In genomic region chr15:100703913-100704312, GRCm38 (mm10) we compare ENCODE assay signal across 9 mouse cellular contexts. TPM values are rescaled to one million over a fixed set of nuclear protein-coding genes. Genes with fewer than 3 reads are reported as not detected.
DNase-seq lines count a peak whose midpoint lies in the region; ATAC-seq and TF ChIP-seq lines count a peak whose summit lies in the region.
"Had no signal": no experiment of that assay in that cellular context is flagged by ENCODE, and none has a peak within 500 bp of the region (broad histone marks: within the 10 kb centered on the region; RNA-seq: fewer than 3 reads in every experiment).

No protein-coding gene starts in this region.

- peaks cover 29% of the 10 kb centered on the region for H3K4me1 ChIP-seq in kidney, embryonic 15.5 days
- H3K4me1 ChIP-seq in embryonic facial prominence, embryonic 14.5 days (ENCODE audit: control insufficient read depth, insufficient read depth, low read length): peaks cover 5% of the 10 kb centered on the region; the same call in 1 of the 2 replicates
- 0 out of 2 replicates have a peak, but pooled peaks cover 5% of the 10 kb centered on the region for H3K4me1 ChIP-seq in hindbrain, embryonic 14.5 days (replicated peaks; ENCODE audit: control insufficient read depth, insufficient read depth, low read length)
- no peaks in the 10 kb centered on the region; the same call in 1 of the 2 replicates for H3K4me1 ChIP-seq in midbrain, postnatal 0 days (ENCODE audit: insufficient read depth, low read length)

- peak; percentile 41; the same call in 1 of the 2 replicates for ATAC-seq in kidney, embryonic 15.5 days (replicated peaks; ENCODE audit: low FRiP score)
- ATAC-seq in embryonic facial prominence, embryonic 14.5 days (ENCODE audit: low read depth): no peak
- ATAC-seq in hindbrain, embryonic 14.5 days (ENCODE audit: low FRiP score): no peak
- ATAC-seq in midbrain, postnatal 0 days (ENCODE audit: low FRiP score): no peak

- no peaks in the 10 kb centered on the region for H3K36me3 ChIP-seq in kidney, embryonic 15.5 days
- H3K36me3 ChIP-seq in embryonic facial prominence, embryonic 14.5 days (ENCODE audit: control insufficient read depth, insufficient read depth, low read length): no peaks in the 10 kb centered on the region
- no peaks in the 10 kb centered on the region for H3K36me3 ChIP-seq in hindbrain, embryonic 14.5 days (replicated peaks; ENCODE audit: control insufficient read depth, insufficient read depth)
- H3K36me3 ChIP-seq in midbrain, postnatal 0 days (ENCODE audit: insufficient read depth, low read length): no peaks in the 10 kb centered on the region
- H3K36me3 ChIP-seq: G1E had no signal

- no peak for TF ChIP-seq CTCF in midbrain, postnatal 0 days (IDR thresholded peaks at IDR 0.05)

- peaks cover 24% of the 10 kb centered on the region for H3K27me3 ChIP-seq in kidney, embryonic 15.5 days
- peaks cover 11% of the 10 kb centered on the region; the same call in 1 of the 2 replicates for H3K27me3 ChIP-seq in embryonic facial prominence, embryonic 14.5 days (replicated peaks; ENCODE audit: control insufficient read depth, insufficient read depth, low read length)
- peaks cover 13% of the 10 kb centered on the region; the same call in 1 of the 2 replicates for H3K27me3 ChIP-seq in hindbrain, embryonic 14.5 days (ENCODE audit: control insufficient read depth, insufficient read depth, low read length)
- 0 out of 2 replicates have a peak, but pooled peaks cover 6% of the 10 kb centered on the region for H3K27me3 ChIP-seq in midbrain, postnatal 0 days (ENCODE audit: insufficient read depth, low read length)

- no peak overlapping the region for H3K9ac ChIP-seq in kidney, embryonic 15.5 days
- H3K9ac ChIP-seq in embryonic facial prominence, embryonic 14.5 days (ENCODE audit: low read depth, low read length): 0 out of 2 replicates have a peak overlapping the region, but pooled peaks have one; percentile 25
- no peak overlapping the region for H3K9ac ChIP-seq in hindbrain, embryonic 14.5 days
- no peak overlapping the region for H3K9ac ChIP-seq in midbrain, postnatal 0 days (replicated peaks; ENCODE audit: low read length, poor library complexity, severe bottlenecking)

- peak overlapping the region; percentile 53 for H3K4me2 ChIP-seq in kidney, embryonic 15.5 days
- peak overlapping the region; percentile 47 for H3K4me2 ChIP-seq in embryonic facial prominence, embryonic 14.5 days (ENCODE audit: low read depth, low read length)
- H3K4me2 ChIP-seq in hindbrain, embryonic 14.5 days (replicated peaks): peak overlapping the region; percentile 32
- peak overlapping the region; percentile 20 for H3K4me2 ChIP-seq in midbrain, postnatal 0 days (ENCODE audit: low read depth, low read length, poor library complexity, severe bottlenecking)

- no peak for DNase-seq in kidney, adult 11 months
- no peak for DNase-seq in embryonic facial prominence, embryonic 14.5 days (ENCODE audit: low spot score)
- no peak for DNase-seq in hindbrain, embryonic 14.5 days (ENCODE audit: low spot score)
- DNase-seq in midbrain, postnatal 0 days (ENCODE audit: low spot score): no peak
- no peak for DNase-seq in left cerebral cortex, adult 11 months (ENCODE audit: low spot score)
- DNase-seq in ovary, postnatal 14 days (ENCODE audit: low spot score): no peak
- DNase-seq: cerebellum, postnatal 14 days had no signal

- no peak overlapping the region for H3K27ac ChIP-seq in kidney, embryonic 15.5 days
- no peak overlapping the region for H3K27ac ChIP-seq in embryonic facial prominence, embryonic 14.5 days (replicated peaks; ENCODE audit: low read depth, low read length)
- H3K27ac ChIP-seq in hindbrain, embryonic 14.5 days: no peak overlapping the region
- H3K27ac ChIP-seq in midbrain, postnatal 0 days (ENCODE audit: low read depth, low read length): no peak overlapping the region

- H3K9me3 ChIP-seq in kidney, embryonic 15.5 days (replicated peaks): no peaks in the 10 kb centered on the region
- no peaks in the 10 kb centered on the region for H3K9me3 ChIP-seq in embryonic facial prominence, embryonic 14.5 days (ENCODE audit: control insufficient read depth, low read length)
- H3K9me3 ChIP-seq in hindbrain, embryonic 14.5 days (ENCODE audit: control insufficient read depth, low read length): no peaks in the 10 kb centered on the region
- no peaks in the 10 kb centered on the region for H3K9me3 ChIP-seq in midbrain, postnatal 0 days (ENCODE audit: low read length)
- H3K9me3 ChIP-seq: G1E had no signal

- 4% methylated on average over 17 of the region's 17 CpGs for WGBS in kidney, embryonic 15.5 days
- WGBS in embryonic facial prominence, embryonic 14.5 days: 6% methylated on average over 17 of the region's 17 CpGs
- WGBS in hindbrain, embryonic 14.5 days: 13% methylated on average over 17 of the region's 17 CpGs
- 10% methylated on average over 17 of the region's 17 CpGs for WGBS in midbrain, postnatal 0 days

- H3K4me3 ChIP-seq in kidney, embryonic 15.5 days (replicated peaks): peak overlapping the region; percentile 22
- peak overlapping the region; percentile 11; the same call in 1 of the 2 replicates for H3K4me3 ChIP-seq in embryonic facial prominence, embryonic 14.5 days (ENCODE audit: low read depth, low read length)
- no peak overlapping the region for H3K4me3 ChIP-seq in hindbrain, embryonic 14.5 days (replicated peaks; ENCODE audit: low read length)
- H3K4me3 ChIP-seq in midbrain, postnatal 0 days (ENCODE audit: low read depth, low read length): no peak overlapping the region

RNA-seq across cellular contexts. Expression of gene Cela1, which starts 16.2 kb away (rescaled TPM):
- polyA plus RNA-seq in kidney, embryonic 15.5 days (2015; fragmentation: Nextera tagmentation; extraction: Ambion mirVana): 16.5 and 18.3 TPM in 2 replicates
- polyA plus RNA-seq in embryonic facial prominence, embryonic 14.5 days (2014; fragmentation: Nextera tagmentation; extraction: Ambion mirVana): 2.4 and 3.8 TPM in 2 replicates
- 1.0 and 1.4 TPM in 2 replicates for polyA plus RNA-seq in hindbrain, embryonic 14.5 days (2014; fragmentation: Nextera tagmentation; extraction: Ambion mirVana)
- total RNA-seq in midbrain, postnatal 0 days (2014; rRNA removed): 2.0 TPM in 1 of 2 replicates, not detected in the other
- 2.0 TPM in 2 replicates for polyA plus RNA-seq in midbrain, postnatal 0 days (2015; fragmentation: Nextera tagmentation; extraction: Ambion mirVana)

RNA-seq across cellular contexts. Expression of gene Galnt6, which starts 25.3 kb away (rescaled TPM):
- polyA plus RNA-seq in kidney, embryonic 15.5 days (2015; fragmentation: Nextera tagmentation; extraction: Ambion mirVana): 1.0 and 2.4 TPM in 2 replicates
- polyA plus RNA-seq in embryonic facial prominence, embryonic 14.5 days (2014; fragmentation: Nextera tagmentation; extraction: Ambion mirVana): 1.5 and 2.1 TPM in 2 replicates
- 0.16 TPM in 2 replicates for polyA plus RNA-seq in hindbrain, embryonic 14.5 days (2014; fragmentation: Nextera tagmentation; extraction: Ambion mirVana)
- total RNA-seq in midbrain, postnatal 0 days (2014; rRNA removed): 0.16 and 0.71 TPM in 2 replicates
- 0.20 and 0.22 TPM in 2 replicates for polyA plus RNA-seq in midbrain, postnatal 0 days (2015; fragmentation: Nextera tagmentation; extraction: Ambion mirVana)

RNA-seq across cellular contexts. Expression of gene Bin2, which starts 34.6 kb away (rescaled TPM):
- 2.6 and 3.2 TPM in 2 replicates for polyA plus RNA-seq in kidney, embryonic 15.5 days (2015; fragmentation: Nextera tagmentation; extraction: Ambion mirVana)
- 2.3 and 2.4 TPM in 2 replicates for polyA plus RNA-seq in embryonic facial prominence, embryonic 14.5 days (2014; fragmentation: Nextera tagmentation; extraction: Ambion mirVana)
- polyA plus RNA-seq in hindbrain, embryonic 14.5 days (2014; fragmentation: Nextera tagmentation; extraction: Ambion mirVana): 1.1 and 2.2 TPM in 2 replicates
- 2.1 and 2.7 TPM in 2 replicates for total RNA-seq in midbrain, postnatal 0 days (2014; rRNA removed)
- polyA plus RNA-seq in midbrain, postnatal 0 days (2015; fragmentation: Nextera tagmentation; extraction: Ambion mirVana): 1.2 TPM in 2 replicates

RNA-seq across cellular contexts. Expression of gene Slc4a8, which starts 57.6 kb away (rescaled TPM):
- polyA plus RNA-seq in kidney, embryonic 15.5 days (2015; fragmentation: Nextera tagmentation; extraction: Ambion mirVana): 9.6 and 9.9 TPM in 2 replicates
- polyA plus RNA-seq in embryonic facial prominence, embryonic 14.5 days (2014; fragmentation: Nextera tagmentation; extraction: Ambion mirVana): 3.1 and 4.3 TPM in 2 replicates
- polyA plus RNA-seq in hindbrain, embryonic 14.5 days (2014; fragmentation: Nextera tagmentation; extraction: Ambion mirVana): 23.6 and 24.0 TPM in 2 replicates
- total RNA-seq in midbrain, postnatal 0 days (2014; rRNA removed): 31.2 and 31.8 TPM in 2 replicates
- polyA plus RNA-seq in midbrain, postnatal 0 days (2015; fragmentation: Nextera tagmentation; extraction: Ambion mirVana): 31.0 and 37.3 TPM in 2 replicates
- polyA plus RNA-seq: G1E had no signal

Comparison
In these comparisons a context has a peak if more than half of its experiments do, and no peak if none do; other contexts are left out.
1. H3K4me3 ChIP-seq: peak in kidney, embryonic 15.5 days (single experiment) and embryonic facial prominence, embryonic 14.5 days (single experiment); none in hindbrain, embryonic 14.5 days (single experiment) and midbrain, postnatal 0 days (single experiment).
2. Peak in every context shown above with its lines, with median percentiles within 50 percentile points of each other: H3K4me2 ChIP-seq.